Mouse (Mus musculus) heart, adult 8-10 months (tissue): ENCODE results near the gene Tmem56. TPM values are rescaled to one million over a fixed set of nuclear protein-coding genes. Genes with fewer than 3 reads are reported as not detected.

Source experiments
- DNase-seq: peaks from one replicate; pipeline ENCODE4 v3.0.0; 2022; ENCODE audit warnings: low spot score
- total RNA-seq, 4 experiments: library from RNA; stranded (reverse); gene quantifications; 2 replicates each; pipeline ENCODE4 v1.2.4; 2022

Tmem56 gene
- total RNA-seq, result 1 to 10 TPM; 1.2 to 2.7 (median 2.0) TPM

DNA sequence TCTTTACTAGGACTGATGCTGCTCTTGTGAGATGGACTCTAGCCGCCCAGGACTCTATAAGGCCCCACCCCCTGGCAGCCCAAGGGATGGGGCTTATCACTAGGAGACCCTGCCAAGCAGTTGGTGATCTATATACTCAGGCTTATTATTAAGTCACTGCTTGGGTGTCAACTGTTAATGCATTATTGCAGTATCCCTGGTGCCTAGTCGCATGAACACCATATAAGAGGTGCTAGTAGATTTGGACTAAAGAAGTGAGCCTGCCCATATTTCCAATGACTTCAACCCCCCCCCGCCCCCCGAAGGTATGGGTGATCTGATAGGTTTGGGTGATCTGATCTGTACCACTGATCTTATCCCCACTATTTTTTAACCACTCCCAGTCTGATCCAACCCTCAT, at the start of gene Tmem56:
Gene Tmem56, minus strand, starts transcription at position 101 of the 400 bp plus-strand sequence.
- no peak for DNase-seq

DNA sequence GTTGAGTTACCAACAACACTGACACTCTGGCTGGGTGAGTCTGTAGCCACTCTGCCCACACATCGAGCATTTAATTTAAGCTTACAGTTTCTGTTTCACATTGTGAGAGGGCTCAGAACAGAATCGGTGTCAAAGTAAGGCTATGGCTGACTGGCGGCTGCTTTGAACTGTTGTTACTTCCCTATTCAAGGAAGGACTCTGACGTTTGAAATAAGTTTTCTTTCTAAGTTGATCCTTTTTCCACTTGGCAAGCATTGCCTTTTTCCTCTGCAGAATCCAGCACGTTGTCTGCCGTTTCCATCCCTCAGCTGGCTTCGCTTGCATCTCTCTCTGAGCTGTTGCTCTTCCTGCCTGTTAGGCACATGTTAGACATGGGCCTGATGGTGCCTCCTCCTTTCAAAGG, 47.3 kb upstream of the Tmem56 start:
- DNase-seq, result peak; percentile 12

DNA sequence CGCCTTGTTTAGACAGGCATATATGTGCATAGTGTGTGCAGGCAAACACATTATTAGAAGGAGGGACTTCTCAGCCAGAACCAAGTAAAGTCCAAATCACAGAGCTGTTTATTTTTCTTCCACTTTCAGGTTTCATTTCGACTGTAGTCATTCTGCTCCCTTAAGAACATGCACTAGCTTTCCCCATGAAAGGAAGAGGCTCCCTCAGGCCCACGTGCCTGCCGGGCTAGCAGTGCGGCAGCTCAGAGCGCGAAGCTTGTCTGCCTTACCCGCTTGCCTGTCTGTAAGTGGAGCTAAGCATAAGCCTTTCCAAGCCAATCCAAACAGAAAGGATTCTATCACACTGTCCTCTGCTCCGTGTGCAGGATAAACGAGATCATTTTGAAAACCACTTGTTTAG, 46.7 kb upstream of the Tmem56 start:
- DNase-seq, result no peak

DNA sequence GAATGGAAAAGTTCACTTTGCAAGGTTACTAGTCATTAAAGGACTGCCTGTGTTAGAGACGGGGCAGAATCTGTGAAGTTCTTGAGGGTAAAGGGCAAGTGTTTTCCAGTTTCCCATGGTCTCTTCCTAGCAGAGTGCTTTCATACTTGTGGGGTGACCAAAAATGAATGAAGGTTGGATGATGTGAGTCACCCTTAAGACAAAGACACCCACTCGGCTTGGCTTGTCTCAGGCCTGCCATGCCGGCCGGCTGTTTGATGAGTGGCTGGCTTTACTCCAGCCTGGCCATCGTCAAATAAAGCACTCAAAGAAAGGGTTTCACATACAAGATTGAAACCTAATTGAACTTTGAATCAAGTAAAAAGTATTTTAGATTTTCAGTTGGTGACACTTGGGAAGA, 44.5 kb upstream of the Tmem56 start:
- no peak for DNase-seq

DNA sequence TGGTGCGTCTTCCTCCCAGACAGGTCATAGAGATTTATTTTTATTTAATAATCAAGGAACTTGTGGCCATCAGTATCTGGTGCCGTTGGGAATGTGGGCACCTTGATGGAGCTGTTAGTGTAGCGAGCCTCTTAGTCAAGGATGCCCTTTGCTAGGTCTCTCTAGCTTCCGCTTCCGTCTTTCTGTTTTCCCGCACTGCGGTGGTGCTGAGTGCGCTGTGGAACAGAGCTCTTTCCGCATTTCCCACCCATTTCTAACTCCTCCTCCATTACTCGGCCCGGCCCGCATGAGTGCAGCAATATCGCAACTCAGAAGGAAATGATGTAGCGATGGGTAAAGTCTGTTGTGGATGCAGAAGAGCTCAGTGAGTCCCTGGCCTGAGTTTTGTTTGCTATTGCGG, 40.5 kb upstream of the Tmem56 start:
- no peak for DNase-seq

DNA sequence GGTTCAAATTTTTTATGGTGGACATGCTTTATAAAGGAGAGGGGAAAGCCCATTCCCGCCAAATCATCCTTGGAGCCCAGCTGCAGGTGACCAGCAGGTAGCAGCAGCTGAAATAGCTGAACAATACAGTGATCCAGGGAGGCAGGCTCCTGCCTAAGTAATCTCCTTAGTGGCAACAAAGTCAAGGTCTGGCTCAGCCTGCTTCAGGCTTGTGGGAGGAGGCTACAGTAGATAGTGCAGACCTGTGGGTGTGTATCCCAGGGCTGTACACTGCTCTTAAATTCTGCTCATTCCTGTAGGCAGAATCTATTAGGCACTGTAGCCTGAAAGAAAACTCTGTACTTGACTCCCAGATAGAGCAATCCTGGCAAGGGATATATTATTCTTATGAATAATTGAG, 38.0 kb upstream of the Tmem56 start:
- DNase-seq, result no peak

DNA sequence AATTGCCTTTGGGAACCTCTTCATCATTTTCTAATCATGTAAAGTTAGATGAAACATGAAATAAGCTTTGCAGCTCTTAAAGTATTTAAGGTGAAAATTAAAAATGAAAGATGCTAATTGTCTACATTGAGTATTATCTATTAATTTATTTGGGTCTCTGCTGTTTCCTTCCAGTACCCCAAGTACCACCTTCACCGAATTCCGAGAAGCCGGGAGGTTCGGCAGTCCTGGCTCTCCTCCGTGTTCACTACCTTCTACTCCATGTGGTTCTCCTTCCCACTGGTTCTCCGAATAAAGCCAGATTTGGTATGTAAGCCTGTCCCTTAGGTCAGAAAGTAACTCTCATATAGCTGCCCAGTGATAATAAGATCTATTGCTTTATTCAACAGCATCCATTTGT, 37.0 kb upstream of the Tmem56 start:
- DNase-seq, result no peak

DNA sequence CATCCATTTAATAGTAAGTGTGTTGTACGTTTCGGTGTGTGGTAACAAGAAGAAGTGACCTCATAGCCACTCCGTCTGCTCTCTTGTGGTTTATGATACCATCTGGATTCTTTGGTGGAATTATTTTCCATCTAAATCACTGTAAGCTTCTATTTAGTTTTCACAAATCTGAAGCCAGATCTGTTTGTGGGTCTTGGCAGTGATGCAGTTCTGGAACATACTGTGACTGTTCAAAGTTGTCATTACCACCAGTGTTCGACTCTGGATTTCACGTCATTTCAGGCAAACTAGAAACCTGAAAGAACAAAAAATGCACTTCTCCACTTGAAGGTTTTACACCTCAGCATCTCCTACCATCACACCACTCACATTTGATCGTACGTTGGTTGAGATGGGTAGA, 32.6 kb upstream of the Tmem56 start:
- DNase-seq, result no peak

DNA sequence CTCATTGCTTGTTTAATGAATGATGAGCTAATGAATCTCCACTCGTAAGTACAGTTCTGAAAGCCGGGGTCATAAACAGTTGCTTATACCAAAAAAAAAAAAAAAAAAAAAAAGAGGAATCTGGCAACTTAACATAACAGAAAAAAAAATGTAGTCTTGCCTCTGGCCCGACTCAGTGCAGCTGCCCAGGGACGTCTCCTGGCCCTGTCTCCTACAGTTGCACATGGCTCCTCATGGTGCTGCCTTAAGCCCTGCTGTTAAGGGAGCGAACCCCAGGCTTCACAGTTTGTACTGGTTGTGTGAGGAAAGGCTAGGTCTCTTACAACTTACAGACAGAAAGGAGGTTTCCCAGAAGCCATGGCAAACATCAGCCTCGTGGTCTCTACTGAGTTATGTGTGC, 31.3 kb upstream of the Tmem56 start:
- DNase-seq, result no peak

DNA sequence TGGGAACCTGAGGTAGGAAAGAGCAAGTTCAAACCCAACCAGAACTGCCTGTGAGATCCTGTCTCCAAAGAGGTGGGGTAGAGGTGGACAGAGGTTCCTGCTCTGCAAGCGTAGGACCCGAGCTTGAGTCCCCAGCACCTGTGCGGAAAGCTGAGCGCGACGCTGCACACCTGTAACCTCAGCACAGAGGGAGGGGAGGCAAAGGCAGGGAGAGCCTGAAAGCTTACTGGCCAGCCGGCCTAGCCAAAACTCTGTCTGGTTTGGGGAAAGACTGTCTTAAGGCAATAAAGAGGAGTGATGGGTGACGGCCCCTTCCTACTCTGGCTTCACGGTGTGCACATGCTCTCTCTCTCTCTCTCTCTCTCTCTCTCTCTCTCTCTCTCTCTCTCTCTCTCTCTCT, 30.1 kb upstream of the Tmem56 start:
- DNase-seq, result no peak

DNA sequence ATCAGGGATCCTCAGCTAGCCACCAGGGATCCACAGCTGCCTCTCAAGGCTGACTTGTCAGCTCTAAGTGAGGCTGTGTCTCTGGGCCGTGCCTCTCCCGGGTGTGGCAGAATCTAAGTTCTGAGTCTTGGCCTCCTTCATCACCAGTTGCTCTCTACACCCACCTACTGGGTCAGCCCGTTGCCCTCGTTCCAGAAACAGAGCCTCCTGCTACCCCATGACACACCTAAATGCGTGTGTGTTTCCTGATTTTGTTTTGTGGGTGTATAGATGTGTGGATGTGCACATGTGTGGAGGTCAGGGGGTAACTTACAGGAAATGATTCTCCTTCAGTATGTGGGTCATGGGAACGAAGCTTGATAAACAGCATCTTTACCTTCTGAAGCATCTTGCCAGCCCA, 29.5 kb upstream of the Tmem56 start:
- DNase-seq, result no peak

DNA sequence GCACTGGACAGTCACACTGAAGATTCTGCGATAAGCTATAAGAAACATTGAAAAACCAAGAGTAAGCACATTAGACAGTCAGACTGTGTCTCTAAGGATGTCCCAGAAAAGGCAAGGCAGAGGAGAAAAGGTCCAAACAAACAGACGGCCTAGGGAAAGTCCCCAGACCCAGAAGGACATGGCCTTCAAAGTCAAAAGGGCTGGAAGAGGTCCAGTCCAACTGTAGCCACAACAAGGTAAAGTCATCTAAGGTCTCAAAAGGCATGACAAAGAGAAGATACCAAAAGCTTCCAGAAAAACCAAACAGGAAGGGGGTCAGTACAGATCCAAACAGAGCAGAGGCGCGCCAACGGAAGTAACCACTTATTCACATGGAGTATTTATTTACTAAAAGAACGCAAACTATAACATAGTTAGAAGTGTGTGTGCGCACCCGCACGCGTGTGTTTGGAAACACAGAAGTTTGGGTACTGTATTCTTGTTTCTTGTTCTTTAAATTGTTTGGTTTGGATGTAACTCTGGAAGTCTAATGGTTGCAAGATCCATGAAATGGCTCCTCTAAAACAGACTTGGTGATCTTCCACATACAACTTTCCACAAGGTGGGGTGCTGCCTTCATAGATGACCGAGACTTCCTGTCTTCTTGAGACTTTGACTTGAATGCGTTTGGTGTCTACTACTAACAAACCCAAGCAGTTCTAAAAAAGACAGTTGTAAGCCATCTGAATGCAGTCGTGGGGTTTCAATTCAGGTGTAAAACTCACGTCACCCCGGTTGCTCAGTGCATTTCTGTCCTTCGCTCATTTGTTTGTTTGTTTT, 27.2 kb upstream of the Tmem56 start:
- DNase-seq, result no peak

DNA sequence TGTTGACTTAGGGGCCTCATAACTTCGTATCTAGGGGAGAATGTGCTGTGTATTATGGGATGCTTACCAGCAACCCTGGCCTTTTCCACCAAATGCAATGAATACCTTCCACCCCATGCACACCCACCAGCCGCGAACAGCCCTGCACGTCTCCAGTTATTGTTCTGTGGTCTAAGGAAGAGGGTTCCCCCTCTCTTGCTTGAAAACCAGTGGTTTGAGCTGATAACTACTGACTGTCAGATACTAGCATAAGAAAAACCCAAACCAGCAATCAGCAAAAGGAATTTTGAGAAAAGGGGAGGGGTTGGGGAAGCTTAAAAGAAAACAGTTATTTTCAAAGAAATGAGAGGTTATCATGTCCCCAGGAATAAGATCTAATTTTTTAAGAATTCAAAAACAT, 26.5 kb upstream of the Tmem56 start:
- DNase-seq, result no peak

DNA sequence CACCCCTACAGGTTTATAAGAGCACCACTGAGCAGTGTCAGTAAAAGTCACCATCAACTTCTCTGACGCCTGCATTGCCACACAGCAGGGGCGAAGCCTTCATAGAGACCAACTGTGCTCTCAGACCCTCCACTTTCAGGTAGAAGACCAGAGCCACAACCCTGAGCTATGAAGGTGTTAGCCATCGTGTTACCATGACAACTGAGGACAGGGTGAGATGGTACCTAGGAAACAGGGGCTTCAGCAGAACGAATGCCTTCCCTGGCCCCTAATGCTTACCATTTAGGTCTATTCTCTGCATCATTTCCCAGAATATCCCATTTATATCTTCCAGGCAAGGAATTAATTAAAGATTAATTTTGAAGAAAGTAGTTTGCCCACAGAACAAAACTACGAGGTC, 26.0 kb upstream of the Tmem56 start:
- DNase-seq, result no peak

DNA sequence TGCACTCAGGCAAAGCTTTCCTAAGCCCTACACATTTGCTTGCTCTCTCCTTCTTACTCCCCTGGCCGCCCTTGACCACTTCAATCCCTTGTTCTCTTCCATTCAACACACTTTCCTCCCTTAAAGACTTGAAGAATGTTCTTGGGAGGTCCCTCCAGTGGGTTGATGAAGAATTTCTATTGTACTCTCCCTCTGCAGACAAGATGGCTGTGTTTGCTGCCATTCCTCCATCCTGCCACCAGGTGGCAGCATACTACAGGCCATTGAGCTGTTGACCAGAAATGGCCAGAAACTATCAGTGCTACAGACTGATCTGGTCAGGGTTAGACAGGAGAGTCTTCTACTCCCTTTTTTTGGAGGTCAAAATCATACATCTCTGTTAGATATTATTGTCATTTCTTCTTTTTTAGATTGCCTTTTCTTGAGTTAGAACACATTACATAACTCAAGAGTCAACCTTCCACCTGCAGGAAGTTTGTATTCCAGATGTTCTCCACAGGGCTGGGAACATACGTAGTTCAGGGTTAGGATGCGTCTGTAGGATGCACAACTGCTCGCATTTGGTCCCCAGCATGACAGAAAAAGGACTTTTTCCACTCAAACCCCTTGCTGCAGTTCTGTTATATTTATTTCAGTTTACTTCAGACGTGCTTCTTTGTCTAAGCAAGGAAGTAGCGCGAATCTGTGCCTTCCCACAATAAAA, 24.8 kb upstream of the Tmem56 start:
- peak; percentile 79 for DNase-seq

DNA sequence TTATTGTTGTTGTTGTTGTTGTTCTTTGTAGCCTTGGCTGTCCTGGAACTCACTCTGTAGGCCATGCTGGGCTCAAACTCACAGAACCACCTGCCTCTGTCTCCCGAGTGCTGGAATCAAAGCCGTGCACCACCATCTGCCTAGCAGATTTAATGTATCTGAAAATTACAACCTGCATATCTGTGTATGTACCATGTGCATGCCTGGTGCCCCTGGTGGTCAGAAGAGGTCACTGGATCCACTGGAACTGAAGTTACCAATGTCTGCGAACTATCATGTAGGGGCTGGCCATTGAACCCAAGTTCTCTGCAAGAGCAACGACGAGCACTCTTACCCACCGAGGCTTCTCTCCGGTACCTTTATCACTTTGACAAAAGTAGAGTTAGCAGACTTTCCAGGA, 23.7 kb upstream of the Tmem56 start:
- DNase-seq, result no peak

DNA sequence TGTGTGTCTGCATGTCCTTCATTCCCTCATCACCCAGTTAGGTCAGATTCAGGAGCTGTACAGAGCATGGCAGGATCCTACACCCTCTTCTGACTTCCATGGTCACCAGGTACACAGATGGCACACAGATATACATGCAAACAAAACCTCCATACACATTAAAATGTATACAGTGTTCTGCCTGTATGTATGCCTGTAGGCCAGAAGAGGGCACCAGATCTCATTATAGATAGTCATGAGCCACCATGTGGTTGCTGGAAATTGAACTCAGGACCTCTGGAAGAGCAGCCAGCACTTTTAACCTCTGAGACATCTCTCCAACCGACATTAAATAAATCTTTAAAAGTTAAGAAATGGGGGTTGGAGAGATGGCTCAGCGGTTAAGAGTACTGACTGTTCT, 11.3 kb upstream of the Tmem56 start:
- DNase-seq, result no peak

DNA sequence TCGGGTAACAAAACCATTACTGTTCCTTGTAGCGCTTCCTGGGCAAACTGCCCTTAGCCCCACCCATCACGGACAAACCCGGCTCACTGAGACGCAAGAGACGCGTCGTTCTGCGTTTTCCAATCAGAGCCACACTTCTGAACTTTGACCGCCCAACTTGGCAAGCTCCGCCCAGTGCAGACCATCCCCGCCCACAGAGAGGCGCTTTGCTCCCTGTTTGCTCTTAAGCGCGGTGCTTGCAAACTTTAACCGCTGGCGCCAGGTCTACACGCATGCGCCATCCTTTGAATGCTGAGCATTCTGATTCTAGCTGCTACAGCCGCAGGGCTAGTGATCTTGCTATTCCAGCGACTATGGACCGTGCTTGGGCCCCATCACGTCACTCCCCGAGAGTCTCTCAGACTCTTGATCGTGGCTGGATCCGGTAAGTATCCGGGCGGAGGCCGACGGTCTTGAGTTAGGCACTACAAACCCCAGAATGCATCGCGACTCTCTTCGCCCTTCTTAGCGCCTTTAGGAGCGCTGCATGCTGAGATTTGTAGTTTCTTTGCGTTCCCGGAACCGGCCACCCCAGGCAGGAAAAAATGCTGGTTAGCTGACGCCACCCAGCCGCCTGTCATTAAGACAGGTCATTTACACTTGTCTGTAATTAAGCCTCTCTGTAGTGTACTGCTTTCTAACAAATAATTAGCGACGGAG, 8.8 kb upstream of the Tmem56 start, which contains the start of gene Alg14:
Gene Alg14, plus strand, starts transcription at position 214 of the 699 bp plus-strand sequence.
- peak; percentile 98 for DNase-seq

DNA sequence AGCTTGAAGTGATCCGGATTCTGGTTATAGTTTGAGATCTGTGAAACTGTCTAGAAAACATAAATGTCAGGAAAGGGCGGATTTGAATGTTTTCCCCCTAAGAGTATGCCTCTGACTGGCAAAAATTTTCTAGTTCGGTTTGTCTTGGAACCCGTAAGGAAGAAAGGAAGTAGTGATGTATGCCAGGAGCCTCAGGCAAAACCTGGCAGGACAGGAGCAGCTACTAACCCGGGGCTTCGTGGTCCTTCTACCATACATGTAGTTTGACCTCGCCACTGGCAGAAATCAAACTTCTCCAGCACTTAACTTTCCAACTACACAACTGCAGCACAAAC, 8.3 kb upstream of the Tmem56 start:
- DNase-seq, result no peak

DNA sequence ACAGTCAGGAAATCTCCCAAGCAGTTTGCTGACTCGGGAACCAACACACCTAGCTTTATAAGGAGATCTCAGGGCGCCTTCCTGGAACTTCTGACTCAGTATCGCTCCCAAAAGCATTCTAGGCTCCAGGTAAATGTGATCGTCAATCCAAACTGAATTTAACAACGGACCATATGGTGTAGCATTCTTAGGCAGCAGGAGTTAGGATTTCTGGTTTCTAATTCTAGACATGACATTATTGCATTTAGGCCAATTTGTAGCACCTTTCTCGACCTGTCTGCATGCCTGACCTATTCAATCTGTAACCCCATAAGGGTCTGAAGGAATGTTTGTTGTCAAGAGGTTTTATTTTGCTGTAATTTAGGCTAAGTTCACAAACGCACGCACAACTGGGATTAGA, 7.8 kb upstream of the Tmem56 start:
- no peak for DNase-seq

DNA sequence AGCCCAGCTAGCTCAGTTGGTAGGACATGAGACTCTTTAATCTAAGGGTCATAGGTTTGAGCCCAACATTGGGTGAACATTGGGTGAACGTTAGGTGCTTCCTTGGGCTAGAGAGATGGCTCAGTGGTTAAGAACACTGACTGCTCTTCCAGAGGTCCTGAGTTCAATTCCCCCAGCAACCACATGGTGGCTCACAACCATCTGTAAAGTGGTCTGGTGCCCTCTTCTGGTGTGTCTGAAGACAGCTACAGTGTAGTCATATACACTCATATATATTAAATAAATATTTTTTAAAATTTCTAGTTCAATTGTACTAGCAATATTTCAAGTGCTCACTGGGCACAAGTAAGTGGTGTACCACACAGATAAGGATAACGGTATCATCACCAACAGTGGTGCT, 4.3 kb upstream of the Tmem56 start:
- DNase-seq, result no peak

DNA sequence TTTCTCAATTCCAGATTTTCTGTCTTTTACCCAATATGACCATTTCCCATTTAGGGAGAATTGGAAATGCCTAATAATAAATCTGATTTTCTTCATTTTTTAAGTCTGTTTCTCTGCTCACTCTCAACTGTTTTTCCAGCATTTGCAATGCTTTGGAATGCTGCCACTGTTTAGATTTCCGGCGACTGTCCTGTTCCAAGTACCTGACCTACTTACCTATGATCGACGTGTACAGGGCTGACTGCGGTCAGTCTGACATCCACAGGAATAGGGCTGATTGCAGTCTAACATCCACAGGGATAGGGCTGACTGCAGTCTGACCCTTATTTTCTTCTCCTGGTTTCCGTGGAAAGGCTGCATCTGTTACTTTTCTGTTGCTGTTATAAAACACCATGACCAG, 2.3 kb upstream of the Tmem56 start:
- DNase-seq, result no peak

DNA sequence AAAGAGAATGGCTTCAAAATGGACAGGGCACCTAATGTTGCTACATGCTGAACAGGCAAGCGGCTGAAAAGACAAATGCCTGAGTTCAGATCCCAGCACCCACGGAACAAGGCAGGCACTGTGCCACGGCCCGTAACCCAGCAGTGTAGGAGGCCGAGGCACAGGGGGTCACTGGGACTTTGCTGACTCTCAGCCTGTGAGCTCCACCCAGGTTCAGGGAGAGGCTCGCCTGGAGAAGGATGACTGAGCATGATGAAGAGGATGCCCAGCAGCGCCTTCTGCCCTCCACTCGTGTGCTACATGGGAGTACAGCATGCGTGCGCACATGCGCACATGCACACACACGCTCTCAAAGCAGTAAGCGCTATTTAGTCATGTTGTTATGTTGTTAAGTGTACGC, 3.2 kb downstream of the Tmem56 start:
- DNase-seq, result no peak
